Mouse (Mus musculus) kidney, embryonic 14.5 days (tissue): Measurements from ENCODE around the gene Chpf. TPM values are rescaled to one million over a fixed set of nuclear protein-coding genes. Genes with fewer than 3 reads are reported as not detected.

Source experiments
- ATAC-seq: fragments of 200-750 bp; cut with Nextera tagmentation; 2 replicates; pipeline ENCODE4 v1.8.0; 2017; ENCODE audit warnings: moderate number of reproducible peaks, mild to moderate bottlenecking, moderate TSS enrichment, moderate library complexity; ENCODE audit not compliant: low FRiP score, low TSS enrichment
- H3K27ac ChIP-seq: fragments of 300-500 bp; sonication (generic); 2 replicates; pipeline ENCODE4 v1.5.1; 2014; ENCODE audit warnings: low read depth, mild to moderate bottlenecking, low read length, moderate library complexity, mixed read lengths
- H3K27me3 ChIP-seq: fragments of 300-500 bp; sonication (generic); 2 replicates; pipeline ENCODE4 v1.6.1; 2014; ENCODE audit warnings: mild to moderate bottlenecking, low read length; ENCODE audit not compliant: control insufficient read depth, insufficient read depth
- H3K36me3 ChIP-seq: fragments of 300-500 bp; sonication (generic); 2 replicates; pipeline ENCODE4 v1.6.1; 2014; ENCODE audit warnings: low read length, mixed read lengths; ENCODE audit not compliant: control insufficient read depth, insufficient read depth
- H3K4me1 ChIP-seq: fragments of 300-500 bp; sonication (generic); 2 replicates; pipeline ENCODE4 v1.6.1; 2014; ENCODE audit warnings: low read length, mixed read lengths; ENCODE audit not compliant: control insufficient read depth, insufficient read depth
- H3K4me2 ChIP-seq: fragments of 300-500 bp; sonication (generic); replicated peaks from 2 replicates; pipeline ENCODE4 v1.6.1; 2014; ENCODE audit warnings: low read depth, mild to moderate bottlenecking, low read length
- H3K4me3 ChIP-seq: fragments of 300-500 bp; sonication (generic); 2 replicates; pipeline ENCODE4 v1.5.1; 2014; ENCODE audit warnings: mild to moderate bottlenecking, low read length
- H3K9ac ChIP-seq: fragments of 300-500 bp; sonication (generic); 2 replicates; pipeline ENCODE4 v1.6.1; 2014; ENCODE audit warnings: low read depth, mild to moderate bottlenecking, low read length, moderate library complexity
- H3K9me3 ChIP-seq: fragments of 300-500 bp; sonication (generic); 2 replicates; pipeline ENCODE4 v1.6.1; 2016; ENCODE audit warnings: low read length; ENCODE audit not compliant: control insufficient read depth
- WGBS: fragments of 180-500 bp; shearing (Covaris S2); extraction: QIAGEN DNeasy Blood & Tissue Kit; methylation state at CpG from one replicate; pipeline ENCODE4 v1.1.7; 2014; 5-methylcytosine and 5-hydroxymethylcytosine counted together
- polyA plus RNA-seq: library from polyadenylated mRNA; unstranded; fragments of >200 nt; fragmentation: Nextera tagmentation; extraction: Ambion mirVana; gene quantifications from 2 replicates; pipeline ENCODE4 v1.2.1, GENCODE M21; 2014

The Chpf gene
- polyA plus RNA-seq, 1 experiment from 2014 or later: 41.4 TPM

- peaks cover 30% of the 10 kb centered on the region for H3K4me1 ChIP-seq
- H3K4me2 ChIP-seq: no peak overlapping the region; the same call in 1 of the 2 replicates
- no peak overlapping the region for H3K27ac ChIP-seq
- WGBS: 88% methylated on average over 23 of the region's 25 CpGs
- no peak overlapping the region for H3K4me3 ChIP-seq
- no peaks in the 10 kb centered on the region for H3K27me3 ChIP-seq
- no peak for ATAC-seq
- no peaks in the 10 kb centered on the region for H3K9me3 ChIP-seq
- peaks cover 55% of the 10 kb centered on the region for H3K36me3 ChIP-seq
- H3K9ac ChIP-seq: no peak overlapping the region
These were observed 24.0 kb upstream of the Chpf start for GRCm38 (mm10) chr1:75502945-75503650.

DNA sequence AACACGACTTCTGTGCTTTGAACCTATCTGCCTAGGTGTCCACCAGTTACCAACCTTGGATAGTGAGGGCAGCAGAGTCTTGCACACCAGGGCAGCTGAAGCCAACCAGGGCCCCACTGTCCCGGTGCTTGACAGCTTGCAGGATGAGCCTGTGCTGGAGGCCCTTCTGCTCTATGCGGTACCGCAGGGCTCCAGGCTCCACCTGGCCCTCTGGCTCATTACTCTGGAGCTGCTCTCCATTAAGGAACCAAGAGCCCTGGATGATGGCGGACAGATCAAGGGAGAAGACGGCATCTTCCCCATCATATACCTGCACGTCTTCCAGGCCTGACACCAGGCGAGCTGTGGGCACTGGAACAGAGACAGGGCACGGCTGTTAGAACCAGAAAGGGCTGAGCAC lies 22.8 kb upstream of the Chpf start:
- 94% methylated on average over 9 of the region's 9 CpGs for WGBS
- no peaks in the 10 kb centered on the region for H3K27me3 ChIP-seq

GRCm38 (mm10) chr1:75499441-75499840 lies 20.3 kb upstream of the Chpf start:
- no peak overlapping the region for H3K4me3 ChIP-seq
- no peak overlapping the region for H3K4me2 ChIP-seq
- H3K9me3 ChIP-seq: no peaks in the 10 kb centered on the region
- H3K36me3 ChIP-seq: peaks cover 80% of the 10 kb centered on the region
- WGBS: 86% methylated on average over 7 of the region's 7 CpGs
- peaks cover 12% of the 10 kb centered on the region for H3K4me1 ChIP-seq
- no peak overlapping the region for H3K9ac ChIP-seq
- no peak for ATAC-seq
- H3K27me3 ChIP-seq: no peaks in the 10 kb centered on the region
- no peak overlapping the region for H3K27ac ChIP-seq

More for the DNA sequence above, 22.8 kb upstream of the Chpf start:
- H3K4me1 ChIP-seq: peaks cover 23% of the 10 kb centered on the region
- no peak for ATAC-seq
- no peak overlapping the region for H3K9ac ChIP-seq
- H3K4me3 ChIP-seq: no peak overlapping the region
- peaks cover 67% of the 10 kb centered on the region for H3K36me3 ChIP-seq
- no peaks in the 10 kb centered on the region for H3K9me3 ChIP-seq
- H3K27ac ChIP-seq: no peak overlapping the region
- no peak overlapping the region for H3K4me2 ChIP-seq

DNA sequence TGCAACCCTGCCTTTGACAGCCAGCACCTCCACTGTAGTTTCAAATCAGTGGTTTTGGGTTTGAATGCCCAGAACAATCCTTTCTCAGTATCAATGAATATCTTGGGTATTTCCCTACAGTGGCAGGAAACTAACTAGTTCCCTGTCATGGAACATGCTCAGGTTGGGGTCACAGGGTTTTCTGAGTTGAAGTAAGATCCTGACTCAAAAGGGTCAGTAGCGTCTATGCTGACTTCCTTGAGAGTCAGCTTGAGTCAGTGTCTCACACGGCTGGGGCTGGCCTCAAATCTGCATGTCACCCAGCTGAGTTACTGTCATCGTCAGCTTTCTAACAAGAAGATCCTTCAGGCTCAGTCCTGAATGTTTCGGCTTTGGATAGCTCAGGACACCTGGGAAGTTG lies 19.8 kb upstream of the Chpf start:
- H3K27me3 ChIP-seq: no peaks in the 10 kb centered on the region
- peaks cover 80% of the 10 kb centered on the region for H3K36me3 ChIP-seq
- H3K4me1 ChIP-seq: peaks cover 7% of the 10 kb centered on the region
- H3K4me2 ChIP-seq: no peak overlapping the region
- H3K9ac ChIP-seq: no peak overlapping the region
- ATAC-seq: no peak
- H3K27ac ChIP-seq: no peak overlapping the region
- 82% methylated on average over 4 of the region's 4 CpGs for WGBS
- no peaks in the 10 kb centered on the region for H3K9me3 ChIP-seq
- H3K4me3 ChIP-seq: no peak overlapping the region

DNA sequence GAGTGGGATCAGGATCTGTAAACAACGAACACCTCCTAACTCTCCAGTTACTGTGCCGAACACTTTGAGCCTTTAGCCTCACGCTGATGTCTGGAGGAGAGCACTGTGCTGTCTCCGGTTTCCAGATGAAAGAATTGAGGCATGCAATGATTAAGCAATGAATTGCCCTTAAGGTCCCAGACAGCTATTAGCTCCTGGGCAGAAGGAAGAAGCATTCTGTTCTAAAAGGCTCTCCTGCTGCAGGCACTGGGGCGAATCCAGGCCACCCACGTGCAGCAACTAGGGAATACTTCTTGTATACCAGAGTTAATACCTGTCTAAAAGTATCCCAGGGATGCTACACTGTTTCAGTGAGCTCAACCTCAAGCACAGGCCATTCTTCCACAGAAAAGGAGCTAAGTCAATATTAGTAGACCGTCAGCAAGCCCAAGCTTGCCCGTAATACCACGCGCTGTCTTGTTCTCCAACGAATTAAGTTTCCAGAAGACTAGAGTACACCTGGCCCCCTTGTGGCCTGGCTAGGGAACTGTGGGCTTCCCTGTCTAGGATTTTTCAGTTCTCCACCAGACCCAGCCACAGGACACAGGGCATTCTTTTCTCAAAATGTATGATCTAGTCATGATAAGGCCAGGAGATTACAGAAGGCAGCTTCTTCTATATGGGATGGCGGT lies 15.9 kb upstream of the Chpf start:
- Histone ChIP-seq H3K9me3 (no peaks in the 10 kb centered on the region), H3K4me1 (no peaks in the 10 kb centered on the region), H3K4me3 (no peak overlapping the region), H3K9ac (no peak overlapping the region), H3K4me2 (no peak overlapping the region), H3K27me3 (no peaks in the 10 kb centered on the region; the same call in 1 of the 2 replicates), H3K36me3 (peaks cover 61% of the 10 kb centered on the region), H3K27ac (no peak overlapping the region)
- 24% methylated on average over 12 of the region's 12 CpGs for WGBS
- peak; percentile 46; the same call in 1 of the 2 replicates for ATAC-seq

- Histone ChIP-seq H3K9me3 (no peaks in the 10 kb centered on the region), H3K4me3 (no peak overlapping the region), H3K4me2 (no peak overlapping the region), H3K4me1 (peaks cover 4% of the 10 kb centered on the region; the same call in 1 of the 2 replicates), H3K9ac (no peak overlapping the region), H3K27ac (no peak overlapping the region), H3K36me3 (peaks cover 44% of the 10 kb centered on the region), H3K27me3 (peaks cover 12% of the 10 kb centered on the region)
- 59% methylated on average over 24 of the region's 24 CpGs for WGBS
- ATAC-seq: no peak
These were observed 13.6 kb upstream of the Chpf start for GRCm38 (mm10) chr1:75492579-75493170.

- H3K4me2 ChIP-seq: no peak overlapping the region
- peaks cover 27% of the 10 kb centered on the region for H3K36me3 ChIP-seq
- H3K27me3 ChIP-seq: peaks cover 28% of the 10 kb centered on the region
- H3K9ac ChIP-seq: no peak overlapping the region
- 90% methylated on average over 34 of the region's 34 CpGs for WGBS
- H3K9me3 ChIP-seq: no peaks in the 10 kb centered on the region
- peaks cover 4% of the 10 kb centered on the region; the same call in 1 of the 2 replicates for H3K4me1 ChIP-seq
- ATAC-seq: no peak
- H3K4me3 ChIP-seq: no peak overlapping the region
- H3K27ac ChIP-seq: no peak overlapping the region
These were observed 11.9 kb upstream of the Chpf start for GRCm38 (mm10) chr1:75490785-75491551.

DNA sequence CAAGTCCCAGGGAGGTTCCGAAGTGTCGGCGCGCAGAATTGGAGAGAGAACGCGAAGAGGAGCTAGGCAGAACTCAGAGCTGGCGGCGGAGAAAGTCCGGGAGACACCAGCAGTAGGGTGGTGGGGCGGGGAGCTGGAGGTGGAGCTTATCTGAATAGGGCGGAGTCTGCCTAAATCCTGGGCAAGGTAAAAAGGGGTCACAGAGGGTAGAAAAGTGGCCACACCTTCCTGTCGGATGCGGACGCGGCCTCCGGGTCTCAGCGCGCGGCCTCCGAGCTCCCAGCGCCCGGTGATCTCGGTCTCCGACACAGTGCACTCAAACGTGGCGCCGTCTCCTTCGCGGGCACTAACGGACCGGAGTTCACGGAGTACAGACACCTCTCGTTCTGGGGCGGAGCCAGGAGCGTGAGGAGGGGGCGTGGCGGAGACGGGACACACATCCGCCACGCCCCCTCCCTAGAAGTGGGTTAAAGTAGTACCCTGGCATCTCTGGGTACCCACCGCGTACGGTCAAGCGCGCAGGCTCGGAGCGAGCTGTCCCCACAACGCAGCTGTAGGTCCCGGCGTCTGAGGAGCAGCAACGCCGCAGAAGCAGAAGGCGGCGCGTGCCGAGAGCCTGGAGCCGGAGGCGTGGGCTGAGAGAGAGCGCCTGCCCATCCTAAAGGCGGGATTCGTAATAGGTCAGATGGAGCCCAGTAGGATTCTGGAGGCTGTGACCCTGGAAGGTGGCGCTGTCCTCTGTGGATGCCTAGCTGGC lies 8.5 kb upstream of the Chpf start:
- under 1% methylated on average over 62 of the region's 62 CpGs for WGBS
- Histone ChIP-seq H3K4me1 (peaks cover 4% of the 10 kb centered on the region; the same call in 1 of the 2 replicates), H3K27me3 (peaks cover 53% of the 10 kb centered on the region), H3K9me3 (no peaks in the 10 kb centered on the region), H3K36me3 (peaks cover 23% of the 10 kb centered on the region), H3K27ac (no peak overlapping the region), H3K4me3 (peak overlapping the region; percentile 52), H3K9ac (peak overlapping the region; percentile 45), H3K4me2 (peak overlapping the region; percentile 82)
- ATAC-seq: peak; percentile 80
